Mouse (Mus musculus): ENCODE measurements around the gene Helq. TPM values are rescaled to one million over a fixed set of nuclear protein-coding genes. Genes with fewer than 3 reads are reported as not detected.
A peak's percentile ranks its signal among the peaks of the same experiment; 100 is the strongest.

Gene Helq
- polyA plus RNA-seq, 1 experiment from 2014 or later, result 16.2 TPM

DNA sequence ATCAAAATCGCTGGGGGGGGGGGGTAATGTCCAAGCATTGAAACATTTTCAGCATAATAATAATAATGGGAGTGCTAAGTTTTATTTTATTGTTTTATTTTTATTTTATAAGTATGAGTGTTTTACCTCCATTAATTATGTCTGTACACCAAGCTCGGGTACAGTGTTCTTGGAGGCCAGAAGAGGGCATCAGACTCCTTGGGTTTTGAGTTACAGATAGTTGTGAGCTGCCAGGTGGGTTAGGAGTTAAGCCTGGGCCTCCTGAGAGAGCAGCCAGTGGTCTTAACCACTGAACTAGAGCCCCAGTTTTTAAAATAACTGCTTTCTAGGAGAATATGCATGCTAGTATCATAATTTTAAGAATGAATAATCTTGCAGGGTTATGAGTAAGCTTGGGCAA, 27.6 kb upstream of the Helq start:
- no peaks in the 10 kb centered on the region for H3K27me3 ChIP-seq (replicated peaks)
- no peaks in the 10 kb centered on the region for H3K9me3 ChIP-seq
- ATAC-seq, result 0 out of 2 replicates have a peak, but pooled peaks have one; percentile 50
- H3K9ac ChIP-seq, result no peak overlapping the region
- H3K4me2 ChIP-seq (replicated peaks), result no peak overlapping the region
- no peak overlapping the region for H3K27ac ChIP-seq
- WGBS, result 23% methylated on average over 2 of the region's 2 CpGs
- H3K36me3 ChIP-seq, result no peaks in the 10 kb centered on the region
- no peaks in the 10 kb centered on the region for H3K4me1 ChIP-seq (replicated peaks)
- no peak overlapping the region for H3K4me3 ChIP-seq (replicated peaks)

DNA sequence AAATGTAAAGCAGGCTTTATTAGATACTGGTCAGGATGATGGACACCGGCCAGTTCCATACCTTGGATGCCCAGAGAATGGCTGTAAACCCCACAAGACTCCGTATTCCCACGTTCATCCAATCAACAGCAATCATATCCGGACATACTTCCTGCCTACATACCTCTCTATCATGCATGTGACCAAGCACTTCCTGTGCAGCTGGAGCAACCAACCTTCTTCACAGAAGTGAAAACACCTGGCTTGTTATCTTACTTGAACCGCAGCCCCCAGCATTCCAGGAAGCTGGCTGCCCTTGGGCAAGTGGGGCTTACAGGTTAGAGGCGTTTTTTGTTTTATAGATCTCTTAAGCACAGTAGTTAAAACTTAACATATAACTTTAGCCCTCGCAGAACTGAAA, 24.4 kb upstream of the Helq start:
- no peaks in the 10 kb centered on the region for H3K36me3 ChIP-seq
- no peak overlapping the region for H3K27ac ChIP-seq
- H3K9me3 ChIP-seq, result no peaks in the 10 kb centered on the region
- no peak overlapping the region for H3K4me3 ChIP-seq (replicated peaks)
- H3K4me2 ChIP-seq (replicated peaks), result no peak overlapping the region
- H3K27me3 ChIP-seq (replicated peaks), result no peaks in the 10 kb centered on the region
- no peak overlapping the region for H3K9ac ChIP-seq
- no peak for ATAC-seq
- H3K4me1 ChIP-seq (replicated peaks), result 0 out of 2 replicates have a peak, but pooled peaks cover 2% of the 10 kb centered on the region
- WGBS, result 84% methylated on average over 7 of the region's 7 CpGs

DNA sequence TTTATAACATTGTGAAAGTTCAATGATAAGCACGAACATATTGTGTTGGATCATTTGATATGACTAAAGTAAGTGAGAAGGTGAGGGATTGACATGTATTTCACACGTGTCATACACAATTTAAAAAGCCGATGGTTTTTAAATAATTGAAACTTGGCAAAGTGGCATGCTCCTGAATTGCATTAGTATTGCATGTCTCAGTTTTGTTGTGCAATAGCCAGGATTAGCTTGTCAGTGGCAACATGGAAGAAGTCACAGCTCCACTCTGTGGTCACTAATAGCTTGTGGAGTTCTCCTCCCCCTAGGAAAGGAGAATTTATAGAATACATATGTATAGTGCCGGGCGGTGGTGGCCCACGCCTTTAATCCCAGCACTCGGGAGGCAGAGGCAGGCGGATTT, 23.0 kb upstream of the Helq start:
- Histone ChIP-seq H3K36me3 (no peaks in the 10 kb centered on the region), H3K27ac (no peak overlapping the region), H3K4me2 (replicated peaks) (peak overlapping the region; percentile 86), H3K4me3 (replicated peaks) (0 out of 2 replicates have a peak overlapping the region, but pooled peaks have one; percentile 91), H3K9me3 (no peaks in the 10 kb centered on the region), H3K4me1 (replicated peaks) (0 out of 2 replicates have a peak, but pooled peaks cover 2% of the 10 kb centered on the region), H3K9ac (no peak overlapping the region), H3K27me3 (replicated peaks) (no peaks in the 10 kb centered on the region)
- WGBS, result 77% methylated on average over 8 of the region's 8 CpGs
- 0 out of 2 replicates have a peak, but pooled peaks have one; percentile 2 for ATAC-seq

DNA sequence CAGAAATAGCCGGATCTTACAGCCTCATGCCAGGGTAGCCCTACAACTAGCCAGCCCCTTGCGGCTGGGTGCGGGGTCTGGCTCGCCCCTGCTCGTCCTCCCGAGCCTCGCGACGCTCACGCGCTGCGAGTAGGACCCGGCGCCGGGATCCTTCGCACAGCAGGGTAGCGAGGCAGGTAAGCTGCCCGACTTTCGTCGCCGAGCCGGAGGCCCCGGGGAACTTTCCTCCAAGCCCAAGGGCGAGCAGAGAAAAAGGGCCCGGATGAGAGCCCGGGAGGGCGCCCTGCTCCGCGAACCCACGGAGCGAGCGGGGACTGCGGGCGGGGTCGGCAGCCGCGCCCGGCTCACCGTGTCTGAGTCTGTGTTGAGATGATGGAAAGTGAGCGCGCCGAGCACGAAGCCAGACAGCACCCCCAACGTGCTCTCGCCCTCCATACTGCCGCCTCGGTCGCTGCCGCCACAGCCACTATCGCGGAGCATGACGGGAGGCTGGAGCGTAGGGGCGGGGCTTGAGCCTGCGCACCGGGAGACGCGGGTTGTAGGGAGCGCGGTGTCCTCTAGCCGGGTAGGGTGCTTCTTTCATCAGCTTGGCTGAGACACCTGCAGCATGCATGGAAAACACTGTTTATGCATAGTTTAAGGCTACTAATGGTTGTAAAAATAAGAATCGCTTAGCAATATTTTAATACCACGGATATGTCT, 22.2 kb upstream of the Helq start, which contains the start of gene Abraxas1:
TSS of gene Abraxas1 (minus strand) at position 483 of the 702 bp plus-strand sequence.
- Histone ChIP-seq H3K9me3 (no peaks in the 10 kb centered on the region), H3K36me3 (no peaks in the 10 kb centered on the region), H3K4me2 (replicated peaks) (peak within 1 kb of the TSS; percentile 86), H3K4me1 (replicated peaks) (0 out of 2 replicates have a peak, but pooled peaks cover 2% of the 10 kb centered on the region), H3K9ac (peak within 1 kb of the TSS; percentile 96), H3K4me3 (replicated peaks) (peak within 1 kb of the TSS; percentile 91), H3K27me3 (replicated peaks) (no peaks in the 10 kb centered on the region), H3K27ac (peak within 1 kb of the TSS; percentile 79)
- ATAC-seq, result peak; percentile 98
- under 1% methylated on average over 63 of the region's 63 CpGs for WGBS

DNA sequence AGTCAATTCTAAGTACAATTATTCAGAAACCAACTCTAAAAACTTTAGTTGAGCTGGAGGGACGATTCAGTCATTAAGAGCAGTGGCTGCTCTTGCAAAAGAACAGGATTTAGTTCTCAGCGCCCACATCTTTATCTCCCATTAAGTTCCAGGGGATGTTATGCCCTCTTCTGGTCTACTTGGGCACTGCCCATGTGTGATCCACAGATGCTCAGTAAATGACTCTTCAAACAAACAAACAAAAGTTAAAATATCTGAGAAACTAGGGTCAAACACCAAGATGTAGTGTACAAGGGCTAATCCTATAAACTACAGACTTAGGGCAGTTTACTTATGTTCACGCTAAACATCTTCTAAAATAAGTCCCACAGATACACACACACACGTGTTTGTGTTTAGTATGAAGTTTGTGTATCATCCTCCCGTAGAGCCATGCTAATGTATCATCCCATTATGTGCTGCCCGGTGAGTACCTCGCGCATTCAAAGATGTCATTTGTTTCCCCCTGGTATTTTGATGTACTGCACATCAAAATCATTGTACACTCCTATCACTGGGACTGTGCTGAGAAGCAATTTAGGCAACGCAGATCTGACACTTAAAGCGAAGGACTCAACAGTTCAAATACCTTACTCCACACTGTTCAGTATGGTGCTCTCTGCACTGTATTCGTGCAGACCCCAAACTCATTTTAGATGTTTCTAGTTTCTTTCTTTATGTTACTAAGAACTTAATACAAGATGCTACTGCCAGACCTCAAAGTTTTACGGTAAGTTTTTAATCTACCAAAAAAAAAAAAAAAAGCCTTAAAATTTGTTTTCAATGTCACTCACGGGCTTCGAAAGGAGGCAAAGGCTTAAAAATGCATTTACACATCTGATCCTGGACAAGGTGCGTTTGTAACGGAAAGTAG, 21.4 kb upstream of the Helq start:
- Histone ChIP-seq H3K36me3 (0 out of 2 replicates have a peak, but pooled peaks cover under 1% of the 10 kb centered on the region), H3K27ac (peak overlapping the region; percentile 79; the same call in 1 of the 2 replicates), H3K27me3 (replicated peaks) (no peaks in the 10 kb centered on the region), H3K4me3 (replicated peaks) (peak overlapping the region; percentile 91), H3K9me3 (no peaks in the 10 kb centered on the region), H3K4me1 (replicated peaks) (0 out of 2 replicates have a peak, but pooled peaks cover 2% of the 10 kb centered on the region), H3K9ac (peak overlapping the region; percentile 96), H3K4me2 (replicated peaks) (peak overlapping the region; percentile 86)
- ATAC-seq, result no peak
- WGBS, result 28% methylated on average over 16 of the region's 16 CpGs

DNA sequence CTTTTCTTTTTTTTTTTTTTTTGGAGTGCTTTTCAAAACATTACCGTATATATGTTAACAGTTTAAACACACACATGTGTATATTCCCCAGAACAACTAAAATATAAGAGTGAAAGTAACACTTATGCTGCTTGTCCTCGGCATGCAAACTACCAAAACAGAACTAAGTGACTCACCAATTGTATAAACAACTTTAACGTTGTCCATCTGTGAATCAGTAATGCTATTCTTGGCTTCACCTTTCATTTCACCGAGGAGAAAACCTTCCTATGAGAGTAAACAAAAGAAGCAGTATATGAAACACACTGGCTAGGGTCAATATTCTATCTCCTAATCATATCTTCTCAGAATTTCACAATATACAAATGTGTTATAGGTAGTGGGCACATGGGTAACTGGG, 19.9 kb upstream of the Helq start:
- 0 out of 2 replicates have a peak, but pooled peaks cover 5% of the 10 kb centered on the region for H3K36me3 ChIP-seq
- H3K27me3 ChIP-seq (replicated peaks), result no peaks in the 10 kb centered on the region
- no peak for ATAC-seq
- H3K27ac ChIP-seq, result no peak overlapping the region
- no peak overlapping the region for H3K9ac ChIP-seq
- no peaks in the 10 kb centered on the region for H3K9me3 ChIP-seq
- WGBS, result 52% methylated on average over 4 of the region's 4 CpGs
- 0 out of 2 replicates have a peak, but pooled peaks cover 2% of the 10 kb centered on the region for H3K4me1 ChIP-seq (replicated peaks)
- no peak overlapping the region for H3K4me2 ChIP-seq (replicated peaks)
- no peak overlapping the region for H3K4me3 ChIP-seq (replicated peaks)

DNA sequence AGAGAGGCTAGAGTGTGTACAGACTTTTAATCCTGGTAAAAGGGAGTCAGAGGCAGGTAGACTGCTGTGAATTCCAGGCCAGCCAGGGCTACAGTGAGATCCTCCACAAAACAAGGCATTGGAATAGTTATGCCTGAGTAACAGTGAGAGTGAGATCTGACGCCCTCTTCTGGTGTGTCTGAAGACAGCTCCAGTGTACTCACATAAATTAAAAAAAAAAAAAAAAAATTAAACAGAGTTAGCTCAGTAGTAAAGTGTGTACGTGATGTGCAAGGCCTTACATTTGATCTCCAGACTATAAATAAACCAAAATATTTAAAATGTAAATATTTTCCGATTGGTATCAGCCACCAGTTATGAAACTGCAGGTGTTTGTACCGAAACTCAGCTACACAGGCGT, 4.3 kb downstream of the Helq start:
- H3K36me3 ChIP-seq, result peaks cover 17% of the 10 kb centered on the region; the same call in 1 of the 2 replicates
- H3K9me3 ChIP-seq, result no peaks in the 10 kb centered on the region
- H3K4me3 ChIP-seq (replicated peaks), result no peak overlapping the region
- peaks cover 3% of the 10 kb centered on the region; the same call in 1 of the 2 replicates for H3K4me1 ChIP-seq (replicated peaks)
- WGBS, result 75% methylated on average over 5 of the region's 5 CpGs
- no peak for ATAC-seq
- no peak overlapping the region for H3K4me2 ChIP-seq (replicated peaks)
- no peak overlapping the region for H3K27ac ChIP-seq
- H3K9ac ChIP-seq, result no peak overlapping the region
- H3K27me3 ChIP-seq (replicated peaks), result no peaks in the 10 kb centered on the region

DNA sequence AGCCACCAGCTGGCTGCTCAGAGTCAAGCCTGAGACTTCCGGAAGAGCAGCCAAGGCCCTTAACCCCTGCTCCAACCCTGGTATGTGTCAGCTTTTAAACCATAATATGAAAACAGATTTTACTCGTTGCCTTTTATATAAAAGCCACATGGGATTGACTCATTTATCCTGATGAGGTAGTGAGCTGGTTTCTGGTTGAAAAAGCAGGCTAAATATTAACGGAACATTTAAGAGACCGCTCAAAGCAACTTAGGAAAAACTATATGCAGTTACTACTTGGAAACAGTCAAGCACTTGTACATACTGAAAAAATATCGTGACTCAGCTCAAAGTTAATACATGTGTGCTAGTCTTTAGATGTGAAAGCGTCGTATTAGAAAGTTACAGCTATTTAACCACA, 6.1 kb downstream of the Helq start:
- H3K4me1 ChIP-seq (replicated peaks), result 0 out of 2 replicates have a peak, but pooled peaks cover 3% of the 10 kb centered on the region
- no peak for ATAC-seq
- no peak overlapping the region for H3K9ac ChIP-seq
- no peaks in the 10 kb centered on the region for H3K27me3 ChIP-seq (replicated peaks)
- peaks cover 23% of the 10 kb centered on the region; the same call in 1 of the 2 replicates for H3K36me3 ChIP-seq
- WGBS, result 83% methylated on average over 7 of the region's 7 CpGs
- H3K4me3 ChIP-seq (replicated peaks), result no peak overlapping the region
- H3K27ac ChIP-seq, result no peak overlapping the region
- no peaks in the 10 kb centered on the region for H3K9me3 ChIP-seq
- H3K4me2 ChIP-seq (replicated peaks), result no peak overlapping the region

DNA sequence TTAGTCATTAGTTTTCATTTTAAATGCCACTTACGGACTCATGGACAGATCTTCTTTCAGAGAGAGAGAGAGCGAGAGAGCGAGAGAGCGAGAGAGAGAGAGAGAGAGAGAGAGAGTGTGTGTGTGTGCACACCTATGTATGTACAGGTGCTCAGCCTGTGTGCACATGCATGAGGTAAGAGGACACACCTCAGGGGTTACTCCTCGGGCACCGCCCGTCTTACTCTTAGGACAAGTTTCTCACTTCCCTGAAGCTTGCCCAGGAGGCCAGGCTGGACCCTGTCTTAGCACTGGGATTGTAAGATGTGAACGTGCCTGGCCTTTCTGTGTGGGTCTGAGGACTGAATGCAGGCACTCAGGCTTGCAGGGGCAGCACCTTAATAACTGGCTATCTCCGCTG, 10.9 kb downstream of the Helq start:
- ATAC-seq, result no peak

DNA sequence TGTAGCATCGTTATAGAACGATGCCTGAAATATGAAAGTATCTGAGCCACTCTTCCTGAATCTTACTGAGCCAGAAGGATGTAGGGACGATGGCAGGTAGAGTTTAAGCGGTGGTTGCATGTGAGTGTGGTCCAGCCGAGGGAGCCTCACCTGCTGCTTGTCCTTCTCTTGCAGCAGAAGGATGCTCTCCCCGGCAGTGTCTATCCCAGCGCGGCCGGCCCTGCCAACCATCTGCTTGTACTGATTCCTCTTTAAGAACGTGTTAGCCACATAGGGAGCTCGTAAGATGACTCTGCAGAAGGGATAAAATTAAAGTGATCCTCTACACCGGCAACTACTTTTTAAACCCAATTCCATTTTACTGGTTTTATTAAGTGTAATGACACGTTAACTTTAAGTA, 19.4 kb downstream of the Helq start:
- 95% methylated on average over 13 of the region's 13 CpGs for WGBS
- no peak overlapping the region for H3K4me2 ChIP-seq (replicated peaks)
- no peaks in the 10 kb centered on the region for H3K4me1 ChIP-seq (replicated peaks)
- ATAC-seq, result no peak
- no peaks in the 10 kb centered on the region for H3K27me3 ChIP-seq (replicated peaks)
- no peak overlapping the region for H3K27ac ChIP-seq
- no peak overlapping the region for H3K4me3 ChIP-seq (replicated peaks)
- no peak overlapping the region for H3K9ac ChIP-seq
- H3K36me3 ChIP-seq, result peaks cover 9% of the 10 kb centered on the region
- no peaks in the 10 kb centered on the region for H3K9me3 ChIP-seq

More for the DNA sequence above, 10.9 kb downstream of the Helq start:
- H3K27me3 ChIP-seq (replicated peaks), result no peaks in the 10 kb centered on the region
- H3K4me2 ChIP-seq (replicated peaks), result no peak overlapping the region
- H3K9me3 ChIP-seq, result no peaks in the 10 kb centered on the region
- peaks cover 28% of the 10 kb centered on the region for H3K36me3 ChIP-seq
- no peak overlapping the region for H3K27ac ChIP-seq
- no peak overlapping the region for H3K9ac ChIP-seq
- WGBS, result 90% methylated on average over 9 of the region's 9 CpGs
- no peaks in the 10 kb centered on the region for H3K4me1 ChIP-seq (replicated peaks)
- no peak overlapping the region for H3K4me3 ChIP-seq (replicated peaks)

DNA sequence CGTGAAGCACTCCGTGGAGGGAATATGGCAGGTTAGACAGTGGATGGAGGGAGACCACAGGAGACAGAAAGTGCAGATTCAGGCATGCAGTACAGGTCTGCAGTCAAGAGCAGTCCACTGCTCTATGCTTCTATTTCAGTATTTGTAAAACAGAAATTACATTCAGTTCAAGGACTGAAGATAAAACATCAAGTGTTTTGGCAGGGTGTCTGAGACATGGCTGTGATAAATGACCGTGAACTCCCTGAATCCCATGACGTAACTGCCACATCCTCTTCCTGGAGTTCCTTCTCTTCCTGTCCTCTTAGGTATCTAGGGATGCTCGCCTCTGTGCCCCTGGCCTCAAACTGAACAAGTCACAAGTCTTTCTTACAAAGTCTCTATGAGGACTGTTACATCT, 21.5 kb downstream of the Helq start:
- H3K36me3 ChIP-seq, result peaks cover 5% of the 10 kb centered on the region; the same call in 1 of the 2 replicates
- H3K4me3 ChIP-seq (replicated peaks), result no peak overlapping the region
- no peak overlapping the region for H3K9ac ChIP-seq
- H3K27me3 ChIP-seq (replicated peaks), result no peaks in the 10 kb centered on the region
- no peak overlapping the region for H3K4me2 ChIP-seq (replicated peaks)
- no peak overlapping the region for H3K27ac ChIP-seq
- H3K9me3 ChIP-seq, result no peaks in the 10 kb centered on the region
- WGBS, result 91% methylated on average over 5 of the region's 5 CpGs
- no peak for ATAC-seq
- H3K4me1 ChIP-seq (replicated peaks), result no peaks in the 10 kb centered on the region

DNA sequence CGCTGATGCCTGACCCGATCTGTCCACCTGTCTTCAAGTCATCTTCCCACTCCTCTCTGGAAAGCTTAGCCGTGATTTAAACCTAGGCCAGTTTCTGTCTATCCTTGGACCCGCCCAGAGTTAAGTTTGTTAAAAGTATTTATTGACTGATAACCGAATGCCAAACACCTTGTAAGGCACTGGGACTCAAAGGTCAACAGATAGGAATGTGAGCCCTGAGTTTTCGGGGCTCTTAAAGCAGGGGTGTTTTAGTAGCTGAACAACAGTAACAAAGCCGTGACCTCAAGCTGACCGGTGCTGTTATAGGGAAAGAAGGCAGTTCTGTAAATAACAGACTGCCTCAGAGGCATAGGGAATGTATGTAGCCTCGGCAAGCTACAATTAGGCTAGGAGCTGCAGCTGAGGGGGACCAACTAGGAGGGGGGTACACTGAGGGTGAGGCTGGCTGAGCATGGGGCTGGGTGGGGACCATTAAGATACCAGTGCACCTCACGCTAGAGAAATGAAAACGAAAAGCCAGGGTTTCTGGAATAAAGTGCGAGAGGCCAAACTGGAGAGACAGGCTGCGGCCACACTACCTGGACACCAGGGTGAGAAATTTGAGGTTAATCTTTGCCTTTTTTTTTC, 22.5 kb downstream of the Helq start:
- Histone ChIP-seq H3K4me2 (replicated peaks) (peak overlapping the region; percentile 26), H3K27ac (peak overlapping the region; percentile 36; the same call in 1 of the 2 replicates), H3K4me1 (replicated peaks) (no peaks in the 10 kb centered on the region), H3K4me3 (replicated peaks) (no peak overlapping the region), H3K9me3 (no peaks in the 10 kb centered on the region), H3K27me3 (replicated peaks) (no peaks in the 10 kb centered on the region), H3K36me3 (peaks cover 8% of the 10 kb centered on the region), H3K9ac (no peak overlapping the region)
- peak; percentile 86 for ATAC-seq
- 52% methylated on average over 13 of the region's 13 CpGs for WGBS
